Mouse (Mus musculus) stomach, postnatal 0 days (tissue): ENCODE data around the gene Orai2. TPM values are rescaled to one million over a fixed set of nuclear protein-coding genes. Genes with fewer than 3 reads are reported as not detected.

ENCODE experiments used
- ATAC-seq: fragments of 200-750 bp; cut with Nextera tagmentation; 2 replicates; pipeline ENCODE4 v1.8.0; 2017; ENCODE audit not compliant: low FRiP score, low TSS enrichment
- DNase-seq: peaks from one replicate; pipeline ENCODE4 v3.0.0-alpha.2; 2016; ENCODE audit warnings: low spot score
- H3K27ac ChIP-seq: fragments of 300-500 bp; sonication (generic); replicated peaks from 2 replicates; pipeline ENCODE4 v1.5.1; 2014; ENCODE audit warnings: mild to moderate bottlenecking, control low read depth
- H3K27me3 ChIP-seq: fragments of 300-500 bp; sonication (generic); 2 replicates; pipeline ENCODE4 v1.6.1; 2014; ENCODE audit warnings: low read length; ENCODE audit not compliant: control insufficient read depth, insufficient read depth
- H3K36me3 ChIP-seq: fragments of 300-500 bp; sonication (generic); 2 replicates; pipeline ENCODE4 v1.6.1; 2014; ENCODE audit warnings: low read length, mixed read lengths; ENCODE audit not compliant: control insufficient read depth, insufficient read depth
- H3K4me1 ChIP-seq: fragments of 300-500 bp; sonication (generic); replicated peaks from 2 replicates; pipeline ENCODE4 v1.6.1; 2014; ENCODE audit warnings: antibody characterized with exemption; ENCODE audit not compliant: control insufficient read depth, insufficient read depth
- H3K4me2 ChIP-seq: fragments of 300-500 bp; sonication (generic); replicated peaks from 2 replicates; pipeline ENCODE4 v1.6.1; 2014; ENCODE audit warnings: low read depth, mild to moderate bottlenecking, control low read depth, moderate library complexity
- H3K4me3 ChIP-seq: fragments of 300-500 bp; sonication (generic); 2 replicates; pipeline ENCODE4 v1.5.1; 2014; ENCODE audit warnings: low read depth, low read length, control low read depth
- H3K9ac ChIP-seq: fragments of 300-500 bp; sonication (generic); 2 replicates; pipeline ENCODE4 v1.6.1; 2014; ENCODE audit warnings: mild to moderate bottlenecking, low read length, control low read depth, mixed read lengths
- H3K9me3 ChIP-seq: fragments of 300-500 bp; sonication (generic); 2 replicates; pipeline ENCODE4 v1.6.1; 2016; ENCODE audit warnings: low read length; ENCODE audit not compliant: control insufficient read depth
- CTCF ChIP-seq: IDR thresholded peaks from 2 replicates; pipeline ENCODE4 v1.5.1; 2016; ENCODE audit warnings: antibody characterized with exemption, low read depth, mild to moderate bottlenecking, moderate library complexity
- EP300 ChIP-seq: optimal IDR thresholded peaks from 2 replicates; pipeline ENCODE3; 2016; ENCODE audit warnings: antibody characterized with exemption
- WGBS: fragments of 180-500 bp; shearing (Covaris S2); extraction: QIAGEN DNeasy Blood & Tissue Kit; methylation state at CpG from one replicate; pipeline ENCODE4 v1.1.7; 2014; 5-methylcytosine and 5-hydroxymethylcytosine counted together
- polyA plus RNA-seq: library from polyadenylated mRNA; unstranded; fragments of >200 nt; fragmentation: Nextera tagmentation; extraction: Ambion mirVana; gene quantifications from 2 replicates; pipeline ENCODE4 v1.2.1, GENCODE M21; 2015

The Orai2 gene
- polyA plus RNA-seq, 1 experiment from 2014 or later: 7.2 TPM

GRCm38 (mm10) chr5:136198474-136199391, 28.2 kb upstream of the Orai2 start, which contains the start of gene Prkrip1:
Prkrip1 (minus strand) TSS chr5:136198963.
- H3K27ac ChIP-seq: peak within 1 kb of the TSS; percentile 77
- WGBS: under 1% methylated on average over 62 of the region's 62 CpGs
- peak within 1 kb of the TSS; percentile 84 for H3K4me2 ChIP-seq
- H3K4me3 ChIP-seq: peak within 1 kb of the TSS; percentile 92
- TF ChIP-seq EP300: no peak
- TF ChIP-seq CTCF: no peak
- H3K27me3 ChIP-seq: no peaks in the 10 kb centered on the region
- H3K4me1 ChIP-seq: no peaks in the 10 kb centered on the region
- DNase-seq: peak; percentile 96
- peaks cover 18% of the 10 kb centered on the region for H3K36me3 ChIP-seq
- peak; percentile 90 for ATAC-seq
- no peaks in the 10 kb centered on the region for H3K9me3 ChIP-seq
- peak within 1 kb of the TSS; percentile 94 for H3K9ac ChIP-seq

GRCm38 (mm10) chr5:136191870-136192269, 21.4 kb upstream of the Orai2 start:
- DNase-seq (no peak), ATAC-seq (no peak)
- Histone ChIP-seq H3K9ac (no peak overlapping the region), H3K4me2 (no peak overlapping the region), H3K27ac (no peak overlapping the region), H3K27me3 (no peaks in the 10 kb centered on the region), H3K4me3 (no peak overlapping the region), H3K9me3 (no peaks in the 10 kb centered on the region), H3K36me3 (peaks cover 31% of the 10 kb centered on the region), H3K4me1 (no peaks in the 10 kb centered on the region)
- no peak for TF ChIP-seq CTCF
- TF ChIP-seq EP300: no peak
- 85% methylated on average over 7 of the region's 7 CpGs for WGBS

DNA sequence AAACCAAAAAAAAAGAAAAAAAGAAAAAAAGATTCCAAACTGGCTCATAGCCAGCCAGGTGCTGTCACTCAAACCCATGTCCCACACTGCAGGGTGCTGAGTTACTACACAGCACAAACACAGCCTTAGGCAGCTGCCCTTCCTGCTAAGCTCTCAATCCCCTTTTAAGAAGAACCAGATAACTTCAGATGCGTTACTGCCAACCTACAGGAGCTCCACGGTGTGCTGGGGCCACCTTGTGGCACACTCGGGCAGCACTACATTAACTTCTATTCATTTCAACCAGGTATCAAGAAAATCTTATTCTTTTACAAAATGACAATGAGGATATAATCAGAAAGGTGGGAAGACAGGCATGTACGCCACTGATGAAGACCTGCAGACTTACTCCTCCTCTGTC, 16.2 kb upstream of the Orai2 start:
- 29% methylated on average over 4 of the region's 4 CpGs for WGBS
- H3K4me1 ChIP-seq: no peaks in the 10 kb centered on the region
- H3K27me3 ChIP-seq: no peaks in the 10 kb centered on the region
- H3K4me2 ChIP-seq: no peak overlapping the region
- ATAC-seq (peak; percentile 75), DNase-seq (peak; percentile 68)
- TF ChIP-seq CTCF: peak; percentile 95
- no peak for TF ChIP-seq EP300
- H3K27ac ChIP-seq: no peak overlapping the region
- no peak overlapping the region for H3K4me3 ChIP-seq
- H3K36me3 ChIP-seq: peaks cover 11% of the 10 kb centered on the region
- no peak overlapping the region for H3K9ac ChIP-seq
- no peaks in the 10 kb centered on the region for H3K9me3 ChIP-seq

DNA sequence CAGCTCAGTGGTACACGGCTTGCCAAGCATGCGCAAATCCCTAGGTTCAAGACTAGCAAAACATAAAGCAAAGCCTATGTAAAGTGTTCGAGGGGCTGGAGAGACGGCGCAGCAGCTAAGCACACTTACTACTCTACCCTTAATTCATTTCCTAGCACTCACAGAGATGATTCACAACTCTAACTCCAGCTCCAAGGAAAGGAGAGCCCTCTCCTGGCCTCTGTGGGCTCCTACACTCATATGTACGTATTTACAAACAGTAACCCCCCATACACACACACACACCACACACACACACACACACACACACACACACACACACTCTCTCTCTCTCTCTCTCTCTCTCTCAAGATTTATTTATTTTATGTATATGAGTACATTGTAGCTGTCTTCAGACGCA, 13.3 kb upstream of the Orai2 start:
- H3K27me3 ChIP-seq: no peaks in the 10 kb centered on the region
- no peaks in the 10 kb centered on the region for H3K9me3 ChIP-seq
- H3K4me1 ChIP-seq: no peaks in the 10 kb centered on the region
- DNase-seq (no peak), ATAC-seq (no peak)
- no peak overlapping the region for H3K4me3 ChIP-seq
- no peak overlapping the region for H3K9ac ChIP-seq
- peaks cover 11% of the 10 kb centered on the region for H3K36me3 ChIP-seq
- 80% methylated on average over 7 of the region's 7 CpGs for WGBS
- no peak overlapping the region for H3K27ac ChIP-seq
- H3K4me2 ChIP-seq: no peak overlapping the region
- TF ChIP-seq EP300: no peak
- peak; percentile 51 for TF ChIP-seq CTCF

GRCm38 (mm10) chr5:136182830-136183229, 12.3 kb upstream of the Orai2 start:
- no peak overlapping the region for H3K4me3 ChIP-seq
- no peaks in the 10 kb centered on the region for H3K9me3 ChIP-seq
- 82% methylated on average over 4 of the region's 4 CpGs for WGBS
- H3K9ac ChIP-seq: no peak overlapping the region
- no peaks in the 10 kb centered on the region for H3K4me1 ChIP-seq
- no peak overlapping the region for H3K4me2 ChIP-seq
- no peak for TF ChIP-seq EP300
- peaks cover 12% of the 10 kb centered on the region for H3K36me3 ChIP-seq
- no peaks in the 10 kb centered on the region for H3K27me3 ChIP-seq
- ATAC-seq (no peak), DNase-seq (no peak)
- H3K27ac ChIP-seq: no peak overlapping the region

DNA sequence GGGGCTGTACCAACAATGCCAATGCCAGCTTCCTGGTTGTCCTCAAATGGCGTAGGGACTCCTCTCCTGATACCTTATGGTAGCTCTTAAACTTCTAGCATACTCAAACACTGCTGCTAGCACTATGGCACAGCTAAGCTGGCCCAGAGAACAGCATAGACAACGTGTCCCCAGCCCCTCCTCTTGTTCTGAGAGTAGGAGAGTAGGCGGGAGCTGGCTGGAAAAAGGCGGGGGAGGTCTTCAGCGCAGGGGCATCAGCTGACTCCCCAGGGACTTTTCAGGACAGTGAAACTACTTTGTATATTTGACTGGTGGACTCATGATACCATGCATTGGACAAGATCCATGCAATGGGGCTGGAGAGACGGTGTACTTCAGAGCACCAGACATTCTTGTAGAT, 11.5 kb upstream of the Orai2 start:
- TF ChIP-seq EP300 (no peak), CTCF (no peak)
- no peak overlapping the region for H3K4me3 ChIP-seq
- H3K4me2 ChIP-seq: no peak overlapping the region
- no peak overlapping the region for H3K27ac ChIP-seq
- no peak for DNase-seq
- no peak for ATAC-seq
- peaks cover 12% of the 10 kb centered on the region for H3K36me3 ChIP-seq
- no peaks in the 10 kb centered on the region for H3K9me3 ChIP-seq
- 87% methylated on average over 6 of the region's 6 CpGs for WGBS
- H3K4me1 ChIP-seq: no peaks in the 10 kb centered on the region
- H3K9ac ChIP-seq: no peak overlapping the region
- no peaks in the 10 kb centered on the region for H3K27me3 ChIP-seq
